Mouse (Mus musculus): ENCODE measurements around the gene Art5.

Gene Art5

DNA sequence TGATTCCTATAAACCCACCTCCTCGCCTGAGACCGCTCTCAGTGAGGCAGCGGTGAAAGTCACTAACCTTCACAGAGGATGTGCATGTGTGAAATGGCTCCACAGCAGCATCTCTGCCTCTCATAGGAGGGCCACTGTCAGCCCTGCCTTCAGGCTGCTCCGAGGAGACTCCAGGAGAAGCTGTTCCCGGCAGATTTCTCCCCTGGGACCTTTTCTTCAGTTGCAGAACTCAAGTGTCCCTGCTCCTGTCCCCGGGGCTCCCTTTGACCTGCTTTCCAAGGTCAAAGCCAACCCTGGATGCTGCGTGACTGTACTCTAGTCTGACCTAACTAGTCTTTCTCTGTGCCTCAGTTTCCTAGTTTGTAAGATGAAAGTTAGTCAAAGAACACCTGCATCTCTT, at the start of gene Art5:
Art5 (minus strand) TSS at position 319 of the 400 bp plus-strand sequence.
- no peak for DNase-seq (ENCODE audit: low read depth, low spot score)

DNA sequence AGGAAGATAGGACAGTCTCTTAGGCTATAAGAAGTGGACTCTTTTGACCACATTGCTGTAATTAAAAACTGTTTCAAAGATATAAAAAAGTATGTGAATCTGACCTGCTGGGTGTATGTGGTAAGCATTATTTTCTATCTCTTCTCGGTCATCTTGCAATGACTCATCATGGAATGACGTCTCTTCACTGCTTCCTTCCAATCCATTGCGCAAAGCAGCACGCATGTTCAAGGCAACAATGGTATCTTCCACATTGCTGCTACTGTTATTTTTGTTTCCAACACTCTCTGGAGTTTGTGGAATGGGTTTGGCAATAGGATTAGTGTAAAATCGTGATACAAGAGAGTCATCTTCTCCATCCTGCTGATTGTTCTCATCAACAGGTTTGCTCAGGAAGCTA, 44.4 kb upstream of the Art5 start:
- DNase-seq (ENCODE audit: low read depth, low spot score), result no peak

DNA sequence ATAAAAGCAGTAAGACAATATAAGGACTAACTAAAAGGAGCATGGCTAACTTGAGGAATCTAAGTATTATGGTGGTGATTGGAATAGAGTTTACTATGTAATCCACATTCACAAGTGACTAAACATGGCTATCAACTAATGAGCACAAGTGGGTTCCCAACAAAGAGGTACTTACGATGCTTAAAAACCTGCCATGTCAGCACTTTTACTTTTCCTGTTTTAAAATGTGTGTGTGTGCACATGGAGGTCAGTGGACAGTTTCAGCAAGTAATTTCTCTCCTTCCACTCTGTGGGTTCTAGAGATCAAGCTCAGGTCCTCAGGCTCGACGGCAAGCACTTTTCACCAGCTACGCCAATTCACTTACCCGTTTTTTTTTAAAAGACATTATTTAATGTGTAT, 28.6 kb upstream of the Art5 start:
- no peak for DNase-seq (ENCODE audit: low read depth, low spot score)

DNA sequence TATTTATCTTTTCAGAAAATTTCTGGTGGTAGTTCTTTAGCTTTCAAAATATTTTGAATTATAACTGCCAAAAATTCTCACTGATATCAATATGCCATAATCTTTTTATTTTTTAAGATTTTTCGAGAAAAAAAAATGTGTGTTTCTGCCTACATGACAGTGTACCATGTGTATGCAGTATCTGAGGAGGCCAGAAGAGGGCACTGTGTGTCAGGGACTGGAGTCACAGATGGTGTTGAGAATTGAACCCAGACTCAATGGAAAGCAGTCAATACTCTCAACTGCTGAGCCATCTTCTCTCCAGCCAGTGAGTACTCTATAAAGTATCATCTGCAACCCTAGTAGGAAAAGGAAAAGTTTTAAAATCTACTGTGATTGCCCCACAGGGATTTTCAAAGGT, 28.2 kb upstream of the Art5 start:
- DNase-seq (ENCODE audit: low read depth, low spot score), result peak; percentile 29

DNA sequence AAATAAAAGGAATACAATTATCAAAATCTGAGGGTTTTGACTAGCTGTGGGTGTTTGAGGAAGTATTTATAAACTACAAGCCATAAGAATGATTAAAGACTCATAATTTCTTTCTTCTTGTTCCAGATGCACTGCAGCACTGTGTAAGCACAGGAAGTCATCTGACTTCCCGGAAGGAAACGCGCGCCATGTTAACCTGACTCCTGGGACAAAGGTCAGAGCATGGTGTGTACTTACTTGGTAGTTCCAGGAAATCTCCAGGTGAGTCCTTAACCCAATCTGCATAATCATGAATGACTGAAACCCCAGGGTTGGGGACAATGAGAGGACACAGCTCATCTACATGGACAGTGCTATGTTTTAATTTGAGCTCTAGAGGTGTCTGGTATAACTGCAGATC, 23.1 kb upstream of the Art5 start:
- no peak for DNase-seq (ENCODE audit: low read depth, low spot score)

DNA sequence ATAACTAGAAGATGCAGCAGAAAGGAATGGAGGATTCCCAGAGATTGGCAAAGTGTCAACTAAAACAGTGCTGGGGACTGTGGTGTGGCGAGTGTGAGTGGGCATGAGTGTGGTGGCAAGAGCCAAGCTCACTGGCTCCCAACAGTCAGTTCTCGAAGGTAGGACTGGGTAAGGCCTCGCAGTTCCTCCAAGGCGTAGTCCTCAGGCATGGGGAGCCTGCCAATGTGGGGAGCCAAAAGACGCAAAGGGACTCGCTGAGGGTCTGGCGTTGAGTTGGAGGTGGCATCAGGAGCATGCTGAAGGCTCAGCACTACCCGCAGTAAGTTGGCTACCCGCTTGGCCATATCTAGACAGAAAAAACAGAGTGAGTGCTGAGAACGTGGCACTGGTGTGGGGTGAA, 11.0 kb upstream of the Art5 start:
- DNase-seq (ENCODE audit: low read depth, low spot score), result no peak

DNA sequence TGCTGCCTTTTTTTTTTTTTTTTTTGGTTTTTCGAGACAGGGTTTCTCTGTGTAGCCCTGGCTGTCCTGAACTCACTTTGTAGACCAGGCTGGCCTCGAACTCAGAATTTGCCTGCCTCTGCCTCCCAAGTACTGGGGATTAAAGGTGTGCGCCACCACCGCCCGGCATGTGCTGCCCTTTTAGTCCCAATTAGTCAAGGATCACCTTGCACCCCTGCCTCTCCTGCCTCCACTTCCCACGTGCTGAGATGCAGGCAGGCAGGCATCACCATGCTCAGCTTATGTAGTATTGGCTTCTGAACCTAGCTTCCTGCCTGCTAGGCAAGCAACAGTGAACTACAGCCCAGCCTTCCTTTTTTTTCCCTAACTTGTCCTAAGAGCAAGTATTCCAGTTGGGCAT, 8.1 kb upstream of the Art5 start:
- no peak for DNase-seq (ENCODE audit: low read depth, low spot score)

DNA sequence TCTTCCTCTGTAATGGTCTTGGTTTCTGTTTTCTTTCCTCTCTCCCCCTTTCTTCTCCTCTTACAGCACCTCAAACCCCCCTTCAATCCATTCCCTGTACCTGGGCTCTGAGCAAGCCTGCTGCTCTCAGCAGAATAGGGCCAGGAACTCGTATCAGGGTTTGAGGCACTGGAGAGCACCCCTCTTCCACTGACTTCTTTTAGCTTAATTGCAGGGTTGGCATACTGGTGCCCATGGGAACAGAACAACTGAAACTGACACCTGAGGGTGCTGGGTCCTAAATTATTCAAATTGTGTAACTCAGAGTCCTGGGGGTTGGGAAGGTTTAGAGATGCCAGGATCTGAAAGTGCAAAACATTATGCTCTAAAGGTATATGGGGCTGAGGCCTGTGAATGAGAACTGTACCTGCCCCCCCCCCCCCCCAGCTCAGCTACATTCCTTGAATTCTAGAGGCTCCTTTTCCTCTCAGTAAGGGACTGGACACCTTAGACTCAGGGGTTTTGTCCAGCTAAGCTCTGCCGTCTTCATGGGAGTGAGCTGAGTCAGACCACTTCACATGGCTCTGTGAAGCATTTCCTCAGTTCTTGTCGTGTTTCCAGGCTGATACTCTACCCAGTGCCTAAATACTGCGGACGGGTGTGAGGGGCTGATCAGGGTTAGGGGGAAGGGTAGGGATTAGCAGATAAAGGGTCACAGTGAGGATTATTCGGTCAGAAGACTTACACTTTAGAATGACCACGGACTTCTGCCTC, 7.5 kb upstream of the Art5 start, which contains the start of gene Chrna10:
Chrna10 (minus strand) TSS at position 250 of the 753 bp plus-strand sequence.
- DNase-seq (ENCODE audit: low read depth, low spot score), result peak; percentile 60

DNA sequence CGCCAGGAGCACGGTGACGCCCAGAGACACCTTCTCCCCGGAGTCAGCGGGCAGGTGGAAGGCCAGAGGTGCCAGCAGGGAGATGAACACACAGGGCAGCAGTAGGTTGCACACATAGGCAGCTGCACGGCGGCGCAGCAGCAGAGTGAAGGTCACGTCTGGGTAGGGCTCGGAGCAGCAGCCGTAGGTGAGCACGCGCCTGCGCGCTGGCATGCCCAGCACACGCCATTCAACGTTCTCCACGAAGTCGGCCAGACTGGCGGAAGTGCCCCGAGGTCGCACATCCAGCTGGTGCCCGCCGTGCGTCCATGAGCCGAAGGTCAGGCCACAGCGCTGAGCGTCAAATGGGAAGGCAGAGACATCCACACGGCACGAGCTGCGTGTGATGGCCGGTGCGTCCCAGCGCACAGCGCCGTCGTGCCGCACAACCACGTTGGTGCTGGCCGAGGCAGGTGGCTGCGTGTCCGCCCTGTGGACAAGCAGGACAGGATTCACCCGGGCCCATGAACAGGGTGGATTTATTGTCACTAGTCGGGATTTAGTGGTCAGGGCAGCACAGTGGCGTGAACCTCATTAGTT, 4.0 kb upstream of the Art5 start:
- DNase-seq (ENCODE audit: low read depth, low spot score), result no peak

DNA sequence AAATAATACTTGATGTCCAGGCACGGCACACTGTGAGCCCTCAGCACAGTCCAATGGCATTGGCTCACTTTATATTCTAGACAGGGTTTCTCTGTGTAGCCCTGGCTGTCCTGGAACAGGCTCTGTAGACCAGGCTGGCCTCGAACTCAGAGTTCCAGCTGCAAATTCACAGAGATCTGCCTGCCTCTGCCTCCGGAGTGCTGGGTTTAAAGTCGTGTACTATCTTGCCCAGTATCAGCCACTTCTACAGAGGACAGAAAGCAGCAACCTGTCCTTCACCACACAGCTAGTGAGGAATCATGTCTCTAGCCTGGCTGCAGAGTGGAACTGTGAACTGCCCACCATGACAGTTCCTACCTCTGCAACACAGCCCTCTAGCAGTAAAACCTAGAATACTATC, 457 bp upstream of the Art5 start:
- no peak for DNase-seq (ENCODE audit: low read depth, low spot score)

DNA sequence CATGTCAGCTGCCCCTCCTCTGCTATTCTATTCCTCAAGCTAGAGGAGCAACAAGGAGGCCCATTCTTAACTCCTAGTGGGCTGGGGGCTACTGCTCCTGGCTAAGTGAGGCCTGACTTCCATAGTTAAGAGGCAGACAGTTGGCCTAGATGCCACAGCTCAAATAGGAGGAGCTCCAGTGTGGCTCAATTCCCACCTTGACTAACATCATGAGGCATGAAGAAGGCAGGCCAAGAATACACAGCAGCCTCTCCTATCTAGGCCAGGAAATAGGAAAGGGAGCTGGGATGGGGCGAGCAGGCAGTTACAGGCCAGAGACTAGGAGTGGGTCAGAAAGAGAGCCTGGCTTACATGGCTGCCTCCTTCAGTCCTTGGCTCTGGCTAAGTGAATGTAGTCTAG, 1.1 kb downstream of the Art5 start:
- no peak for DNase-seq (ENCODE audit: low read depth, low spot score)

DNA sequence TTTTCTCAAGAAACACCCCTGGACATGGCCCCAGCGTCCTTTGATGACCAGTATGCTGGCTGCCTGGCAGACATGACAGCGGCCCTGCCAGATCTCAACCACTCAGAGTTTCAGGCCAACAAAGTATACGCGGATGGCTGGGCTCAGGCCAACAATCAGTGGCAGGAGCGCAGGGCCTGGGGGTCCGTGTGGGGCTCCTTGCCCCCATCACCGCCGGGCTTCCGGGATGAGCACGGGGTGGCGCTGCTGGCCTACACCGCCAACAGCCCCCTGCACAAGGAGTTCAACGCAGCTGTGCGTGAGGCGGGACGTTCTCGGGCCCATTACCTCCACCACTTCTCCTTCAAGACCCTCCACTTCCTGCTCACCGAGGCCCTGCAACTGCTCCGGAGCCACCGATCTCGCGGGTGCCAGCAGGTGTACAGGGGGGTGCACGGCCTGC, 2.6 kb downstream of the Art5 start:
- no peak for DNase-seq (ENCODE audit: low read depth, low spot score)

DNA sequence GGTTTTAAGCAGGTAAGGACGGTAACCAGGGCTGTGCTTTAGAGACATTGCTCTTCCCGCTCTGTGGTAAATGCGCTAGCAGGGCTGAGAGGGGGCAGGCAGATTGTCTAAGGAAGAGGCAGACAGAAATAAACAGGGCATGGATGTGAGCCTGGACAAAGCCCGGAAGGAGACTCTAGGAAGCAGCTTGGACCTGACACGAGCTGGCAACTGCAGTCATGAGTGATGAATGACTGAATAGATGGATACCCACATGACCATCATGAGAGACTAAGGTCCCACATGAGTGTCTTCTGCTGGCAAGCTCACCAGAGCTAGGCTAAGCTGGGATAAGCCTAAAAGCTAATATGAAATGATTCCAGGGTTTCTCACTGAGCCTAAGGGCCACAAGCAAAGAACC, 5.2 kb downstream of the Art5 start:
- DNase-seq (ENCODE audit: low read depth, low spot score), result peak; percentile 36

DNA sequence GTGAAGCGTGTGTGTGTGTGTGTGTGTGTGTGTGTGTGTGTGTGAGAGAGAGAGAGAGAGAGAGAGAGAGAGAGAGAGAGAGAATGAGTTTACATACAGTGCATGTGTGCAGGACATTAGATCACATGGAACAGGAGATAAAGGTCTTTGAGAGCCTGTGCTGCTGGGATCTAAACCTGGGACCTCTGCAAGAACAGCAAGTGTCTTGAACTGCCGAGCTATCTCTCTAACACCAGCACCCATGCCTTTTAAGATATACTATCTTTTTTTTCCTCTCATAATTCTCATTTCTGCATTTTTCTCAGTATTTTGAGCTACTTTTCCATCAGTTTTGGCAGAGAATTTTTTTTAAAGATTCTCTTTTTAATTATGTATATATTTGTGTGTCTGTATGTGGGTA, 5.7 kb downstream of the Art5 start:
- no peak for DNase-seq (ENCODE audit: low read depth, low spot score)

DNA sequence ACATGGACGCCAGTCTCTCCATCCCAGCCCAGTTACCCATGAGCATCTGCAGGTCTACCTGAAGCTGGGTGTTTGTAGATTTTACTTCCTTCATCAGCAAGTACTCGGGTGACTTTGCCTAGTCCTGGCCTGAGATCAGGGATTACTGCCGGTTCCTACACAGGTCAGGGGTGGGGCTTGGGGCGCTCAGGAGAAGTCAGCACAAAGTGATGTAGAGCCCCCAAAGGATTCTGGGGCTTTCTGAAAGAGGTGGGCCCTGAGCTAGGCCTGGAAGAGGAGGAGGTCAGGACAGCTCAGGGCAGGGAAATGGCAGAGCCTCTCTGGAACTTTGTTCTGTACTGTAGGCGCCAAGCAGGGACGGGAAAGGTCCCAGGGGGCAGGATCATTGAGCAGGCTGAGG, 6.6 kb downstream of the Art5 start:
- no peak for DNase-seq (ENCODE audit: low read depth, low spot score)

DNA sequence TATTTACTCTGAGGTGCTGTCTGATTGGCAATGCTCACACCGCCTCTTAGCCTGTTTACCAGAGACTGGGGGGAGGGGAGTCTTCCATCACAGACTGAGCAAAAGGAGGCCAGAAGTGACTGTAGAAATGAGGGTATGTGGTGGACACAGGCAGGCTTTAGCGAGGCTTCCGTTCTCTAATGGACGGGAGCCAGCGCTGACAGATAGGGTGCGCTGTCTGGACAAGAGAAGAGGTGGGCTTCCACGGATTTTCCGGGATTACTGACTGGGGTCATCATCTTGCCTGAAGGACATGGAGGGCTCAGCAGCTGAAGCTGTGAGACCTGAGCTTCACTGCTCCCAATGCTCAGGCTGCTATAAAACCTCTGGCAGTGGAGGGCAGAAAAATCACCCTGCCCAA, 7.0 kb downstream of the Art5 start:
- DNase-seq (ENCODE audit: low read depth, low spot score), result no peak

DNA sequence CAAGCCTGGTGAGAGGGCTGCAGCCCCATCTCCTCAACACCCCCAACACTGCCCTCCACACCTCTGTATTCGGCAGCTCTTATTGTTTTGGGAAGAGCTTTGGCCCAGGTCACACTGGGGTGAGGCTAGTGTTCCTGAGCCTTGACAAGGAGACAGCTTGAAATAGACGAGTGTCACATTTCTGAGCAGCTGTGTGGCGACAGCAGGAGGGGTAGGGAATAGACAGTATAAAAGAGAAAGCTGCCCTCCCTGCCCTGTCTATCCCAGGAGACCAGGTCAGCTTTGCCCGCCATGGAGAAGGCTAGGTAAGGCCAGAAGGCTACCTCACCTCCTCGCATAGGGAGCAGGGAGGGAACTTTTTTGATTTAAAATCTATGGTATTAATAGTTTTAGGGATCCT, 7.8 kb downstream of the Art5 start, which contains the start of gene Art1:
Art1 (plus strand) TSS at position 257 of the 400 bp plus-strand sequence.
- no peak for DNase-seq (ENCODE audit: low read depth, low spot score)

DNA sequence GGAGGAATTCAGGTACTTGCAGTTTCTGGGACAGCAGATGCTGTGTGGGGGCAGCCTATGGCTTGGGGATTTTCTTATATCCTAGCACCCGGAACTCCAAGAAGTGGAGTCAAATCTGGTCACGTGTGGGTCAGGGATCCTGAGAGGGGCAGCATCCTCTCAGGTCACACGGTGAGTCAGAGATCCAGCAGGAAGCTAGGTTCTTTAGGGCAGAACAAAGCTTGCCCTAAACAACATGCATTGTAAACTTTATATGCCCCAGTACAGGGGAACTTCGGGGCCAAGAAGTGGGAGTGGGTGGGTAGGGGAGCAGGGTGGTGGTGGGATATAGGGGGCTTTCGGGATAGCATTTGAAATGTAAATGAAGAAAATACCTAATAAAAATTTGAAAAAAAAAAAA, 8.4 kb downstream of the Art5 start:
- no peak for DNase-seq (ENCODE audit: low read depth, low spot score)

DNA sequence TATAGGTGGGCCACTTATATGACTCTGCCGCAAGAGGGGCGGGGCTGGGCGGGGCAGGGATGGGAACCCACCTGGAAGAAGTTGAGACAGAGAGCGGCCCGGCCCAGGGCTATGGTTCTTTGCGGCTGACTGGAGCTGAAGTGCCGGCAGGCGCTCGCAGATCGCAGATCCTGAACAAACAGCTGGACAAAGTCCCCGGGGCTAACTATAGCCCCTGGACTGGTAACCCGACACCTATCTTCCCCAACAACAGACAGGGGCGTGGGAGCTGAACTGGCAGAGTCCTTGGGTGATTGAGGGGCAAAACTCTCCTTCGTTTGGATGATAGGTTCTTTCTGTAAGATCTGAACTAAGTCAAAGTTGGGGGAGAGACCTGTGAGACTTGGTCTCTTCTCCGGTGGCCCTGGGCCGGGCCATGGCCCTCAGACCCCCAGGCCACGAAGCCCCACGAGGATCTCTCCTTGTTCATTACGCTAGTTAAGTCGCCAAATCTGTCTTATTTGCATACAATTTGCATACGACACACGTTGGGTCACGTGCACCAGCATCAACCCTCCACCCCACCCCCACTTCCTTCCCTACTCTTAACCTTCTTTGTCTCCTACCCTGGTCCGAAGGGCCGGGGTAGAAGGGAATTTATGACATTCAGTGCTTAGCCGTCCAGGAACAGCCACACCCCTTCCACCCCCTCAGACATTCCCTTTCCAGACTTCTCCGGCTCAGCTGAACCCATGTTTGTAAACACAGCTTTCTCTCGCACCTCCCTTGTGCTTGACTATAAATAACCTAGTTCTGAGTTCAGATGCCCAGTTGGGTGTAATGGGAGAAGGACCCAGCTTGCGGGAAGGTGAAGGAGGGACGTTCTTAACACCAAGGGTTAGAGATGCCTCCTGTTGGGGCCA, 9.3 kb downstream of the Art5 start:
- DNase-seq (ENCODE audit: low read depth, low spot score), result peak; percentile 16

DNA sequence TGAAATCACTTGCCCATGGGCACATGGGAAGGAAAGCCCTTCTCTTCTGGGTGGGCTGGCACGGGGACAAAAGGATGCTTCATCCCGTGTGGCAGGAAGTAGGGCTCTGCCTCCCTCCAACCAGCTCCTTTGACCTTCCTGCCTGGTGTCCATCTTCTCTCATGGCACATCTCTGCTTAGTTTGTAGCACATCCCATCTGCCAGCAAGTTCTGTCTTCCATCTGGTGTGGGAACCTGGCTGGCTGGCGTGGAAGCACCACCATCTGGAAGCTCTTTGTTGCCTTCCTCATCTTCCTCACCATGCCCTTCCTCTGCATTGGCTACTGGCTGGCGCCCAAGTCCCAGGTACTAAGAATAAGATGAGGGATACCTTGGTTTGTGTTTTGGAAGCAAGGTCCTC, 22.0 kb downstream of the Art5 start:
- DNase-seq (ENCODE audit: low read depth, low spot score), result peak; percentile 39

DNA sequence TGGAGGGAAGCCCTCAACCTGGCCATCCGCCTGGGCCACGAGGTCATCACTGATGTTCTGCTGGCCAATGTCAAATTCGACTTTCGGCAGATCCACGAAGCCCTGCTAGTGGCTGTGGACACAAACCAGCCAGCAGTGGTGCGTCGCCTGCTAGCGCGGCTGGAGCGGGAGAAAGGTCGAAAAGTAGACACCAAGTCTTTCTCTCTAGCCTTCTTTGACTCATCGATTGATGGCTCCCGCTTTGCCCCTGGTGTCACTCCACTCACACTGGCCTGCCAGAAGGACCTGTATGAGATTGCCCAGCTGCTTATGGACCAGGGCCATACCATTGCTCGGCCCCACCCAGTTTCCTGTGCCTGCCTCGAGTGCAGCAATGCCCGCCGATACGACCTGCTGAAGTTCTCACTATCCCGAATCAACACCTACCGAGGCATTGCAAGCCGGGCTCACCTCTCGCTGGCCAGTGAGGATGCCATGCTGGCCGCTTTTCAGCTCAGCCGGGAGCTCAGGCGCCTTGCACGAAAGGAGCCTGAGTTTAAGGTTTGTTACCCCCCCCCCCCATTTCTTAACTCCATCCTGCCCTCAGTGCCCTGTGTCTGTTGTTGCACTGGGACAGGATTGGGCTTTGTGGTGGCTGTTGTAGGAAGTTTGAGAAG, 25.1 kb downstream of the Art5 start:
- no peak for DNase-seq (ENCODE audit: low read depth, low spot score)

DNA sequence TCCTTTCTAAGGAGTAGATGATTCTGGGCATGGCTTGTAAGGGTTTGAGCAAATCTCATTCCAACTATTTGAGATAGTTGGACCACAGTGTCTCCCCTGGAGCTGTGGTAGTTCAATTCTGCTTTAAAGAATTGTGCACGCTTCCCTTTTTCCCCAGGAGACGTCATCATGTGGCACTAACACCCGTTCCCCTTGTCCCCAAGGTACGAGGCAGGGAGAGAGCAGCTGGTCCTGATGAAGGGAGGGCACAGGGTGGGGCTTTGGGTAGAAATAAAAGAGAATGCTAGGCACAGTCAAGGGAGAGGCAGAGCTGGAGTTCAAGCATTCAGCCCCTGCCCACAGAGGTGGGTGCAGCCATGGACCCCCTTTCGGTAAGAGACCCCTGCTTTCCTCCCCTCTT, 26.5 kb downstream of the Art5 start, which contains the start of gene Trpc2:
Trpc2 (plus strand) TSS at position 301 of the 400 bp plus-strand sequence.
- DNase-seq (ENCODE audit: low read depth, low spot score), result no peak
